Mouse (Mus musculus) brain, embryonic 18.5 days (tissue): ENCODE data around the gene Txnrd2.

Experiments
- DNase-seq: peaks from one replicate; pipeline ENCODE4 v3.0.0-alpha.2; 2012; ENCODE audit warnings: low read depth, low spot score

Txnrd2 gene

GRCm38 (mm10) chr16:18416837-18417236 is 9.3 kb upstream of the Txnrd2 start:
- DNase-seq, result no peak

GRCm38 (mm10) chr16:18417491-18417890 is 8.7 kb upstream of the Txnrd2 start:
- DNase-seq, result no peak

GRCm38 (mm10) chr16:18418756-18419602 is 7.2 kb upstream of the Txnrd2 start:
- no peak for DNase-seq

GRCm38 (mm10) chr16:18419603-18420026 is 6.6 kb upstream of the Txnrd2 start:
- no peak for DNase-seq

- no peak for DNase-seq
Measured at GRCm38 (mm10) chr16:18420571-18420970, 5.6 kb upstream of the Txnrd2 start.

GRCm38 (mm10) chr16:18423203-18423914 is 2.8 kb upstream of the Txnrd2 start:
- no peak for DNase-seq

- DNase-seq, result no peak
Measured at GRCm38 (mm10) chr16:18423915-18424265, 2.3 kb upstream of the Txnrd2 start.

- DNase-seq, result no peak
Measured at GRCm38 (mm10) chr16:18424364-18425045, 1.7 kb upstream of the Txnrd2 start.

GRCm38 (mm10) chr16:18425475-18426214 is 539 bp upstream of the Txnrd2 start:
- DNase-seq, result no peak

- no peak for DNase-seq
Measured at GRCm38 (mm10) chr16:18426802-18427280, 657 bp downstream of the Txnrd2 start, which contains the start of gene Comt. TSS of gene Comt (minus strand) at chr16:18426852.

GRCm38 (mm10) chr16:18428011-18428515 is 1.9 kb downstream of the Txnrd2 start:
- DNase-seq, result no peak

- no peak for DNase-seq
Measured at GRCm38 (mm10) chr16:18428516-18429042, 2.4 kb downstream of the Txnrd2 start.

GRCm38 (mm10) chr16:18429641-18430040 is 3.5 kb downstream of the Txnrd2 start:
- DNase-seq, result no peak

GRCm38 (mm10) chr16:18430641-18431212 is 4.5 kb downstream of the Txnrd2 start:
- no peak for DNase-seq

- no peak for DNase-seq
Measured at GRCm38 (mm10) chr16:18433341-18433920, 7.2 kb downstream of the Txnrd2 start.

GRCm38 (mm10) chr16:18436128-18436527 is 9.9 kb downstream of the Txnrd2 start:
- no peak for DNase-seq

GRCm38 (mm10) chr16:18443385-18443841 is 17.2 kb downstream of the Txnrd2 start:
- peak; percentile 64 for DNase-seq

GRCm38 (mm10) chr16:18447243-18447642 is 21.1 kb downstream of the Txnrd2 start:
- DNase-seq, result no peak

GRCm38 (mm10) chr16:18448104-18448503 is 21.9 kb downstream of the Txnrd2 start:
- DNase-seq, result no peak

GRCm38 (mm10) chr16:18449005-18449404 is 22.8 kb downstream of the Txnrd2 start:
- DNase-seq, result no peak
